Mouse (Mus musculus) neural tube, embryonic 13.5 days (tissue): ENCODE data around the gene 0610009B22Rik. TPM values are rescaled to one million over a fixed set of nuclear protein-coding genes. Genes with fewer than 3 reads are reported as not detected.
A peak's percentile ranks its signal among the peaks of the same experiment; 100 is the strongest.

ENCODE experiments used
- ATAC-seq: fragments of 200-750 bp; cut with Nextera tagmentation; 2 replicates; pipeline ENCODE4 v1.8.0; 2017; ENCODE audit warnings: low read depth, mild to moderate bottlenecking, moderate TSS enrichment, moderate library complexity
- H3K27ac ChIP-seq: fragments of 300-500 bp; sonication (generic); replicated peaks from 2 replicates; pipeline ENCODE4 v1.5.1; 2015; ENCODE audit warnings: moderate library complexity, mild to moderate bottlenecking, inconsistent platforms
- H3K27me3 ChIP-seq: fragments of 300-500 bp; sonication (generic); 2 replicates; pipeline ENCODE4 v1.6.1; 2015; ENCODE audit warnings: mild to moderate bottlenecking, inconsistent platforms
- H3K36me3 ChIP-seq: fragments of 300-500 bp; sonication (generic); 2 replicates; pipeline ENCODE4 v1.6.1; 2015; ENCODE audit warnings: mild to moderate bottlenecking, inconsistent platforms
- H3K4me1 ChIP-seq: fragments of 300-500 bp; sonication (generic); replicated peaks from 2 replicates; pipeline ENCODE4 v1.6.1; 2015; ENCODE audit warnings: inconsistent platforms
- H3K4me2 ChIP-seq: fragments of 300-500 bp; sonication (generic); 2 replicates; pipeline ENCODE4 v1.6.1; 2015; ENCODE audit warnings: inconsistent platforms, mild to moderate bottlenecking, moderate library complexity
- H3K4me3 ChIP-seq: fragments of 300-500 bp; sonication (generic); 2 replicates; pipeline ENCODE4 v1.5.1; 2015; ENCODE audit warnings: mild to moderate bottlenecking, inconsistent platforms
- H3K9ac ChIP-seq: fragments of 300-500 bp; sonication (generic); 2 replicates; pipeline ENCODE4 v1.6.1; 2015; ENCODE audit warnings: moderate library complexity, mild to moderate bottlenecking, inconsistent platforms
- H3K9me3 ChIP-seq: fragments of 300-500 bp; sonication (generic); 2 replicates; pipeline ENCODE4 v1.6.1; 2016; ENCODE audit warnings: inconsistent platforms
- WGBS: fragments of 180-500 bp; shearing (Covaris S2); methylation state at CpG from one replicate; pipeline ENCODE4 v1.1.7; 2015; 5-methylcytosine and 5-hydroxymethylcytosine counted together
- polyA plus RNA-seq: library from polyadenylated mRNA; unstranded; fragments of >200 nt; fragmentation: Nextera tagmentation; extraction: Ambion mirVana; gene quantifications from 2 replicates; pipeline ENCODE4 v1.2.1, GENCODE M21; 2015

Gene 0610009B22Rik
- polyA plus RNA-seq, 1 experiment from 2014 or later: 136 TPM

DNA sequence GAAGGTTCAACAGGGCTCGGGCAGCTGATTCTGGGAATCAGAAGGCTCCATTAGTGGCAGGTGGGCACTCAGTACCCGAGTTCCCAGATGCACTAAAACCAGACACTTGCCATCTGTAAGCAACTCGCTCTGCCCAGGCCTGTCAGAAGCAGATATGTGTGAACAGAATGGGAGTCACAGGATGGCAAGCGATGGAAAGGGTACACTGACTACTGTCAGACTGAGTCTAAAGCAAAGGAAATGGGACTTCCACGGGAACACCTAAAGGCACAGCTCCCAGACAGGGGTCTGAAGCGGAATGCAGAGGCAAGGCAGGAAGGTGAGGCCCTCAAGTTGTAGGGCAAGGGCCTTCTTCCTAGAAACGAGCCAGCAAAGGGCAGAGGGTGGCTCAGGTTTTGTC lies 42.4 kb downstream of the 0610009B22Rik start:
- Histone ChIP-seq H3K9ac (no peak overlapping the region), H3K4me3 (no peak overlapping the region), H3K27ac (peak overlapping the region; percentile 72; the same call in 1 of the 2 replicates), H3K4me1 (peaks cover 53% of the 10 kb centered on the region), H3K9me3 (no peaks in the 10 kb centered on the region), H3K4me2 (no peak overlapping the region), H3K36me3 (0 out of 2 replicates have a peak, but pooled peaks cover 8% of the 10 kb centered on the region), H3K27me3 (peaks cover 16% of the 10 kb centered on the region)
- WGBS: 84% methylated on average over 7 of the region's 7 CpGs
- ATAC-seq: no peak

DNA sequence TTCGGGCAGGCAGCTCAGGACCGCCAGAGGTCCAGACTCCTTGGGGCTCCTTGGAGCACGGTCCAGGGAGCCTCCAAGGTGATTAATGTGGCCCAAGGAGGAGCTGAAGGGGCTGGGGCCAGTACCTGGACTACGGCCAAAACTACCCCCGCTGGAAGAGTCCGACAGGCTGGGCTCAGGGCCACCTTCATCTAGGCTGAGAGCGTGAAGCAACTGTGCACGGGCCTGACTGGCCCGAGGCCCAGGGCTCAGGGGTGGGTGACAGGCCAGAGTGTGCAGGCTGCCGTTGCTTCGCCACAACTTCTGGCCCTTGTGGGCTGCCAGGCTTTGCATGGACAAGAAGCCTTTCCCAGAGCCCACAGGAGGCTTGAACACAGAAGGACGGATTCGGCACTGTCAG lies 43.4 kb downstream of the 0610009B22Rik start:
- Histone ChIP-seq H3K9ac (no peak overlapping the region), H3K9me3 (no peaks in the 10 kb centered on the region), H3K27me3 (peaks cover 15% of the 10 kb centered on the region), H3K36me3 (0 out of 2 replicates have a peak, but pooled peaks cover 8% of the 10 kb centered on the region), H3K4me2 (no peak overlapping the region), H3K4me3 (no peak overlapping the region), H3K4me1 (peaks cover 46% of the 10 kb centered on the region), H3K27ac (no peak overlapping the region)
- no peak for ATAC-seq
- 82% methylated on average over 13 of the region's 13 CpGs for WGBS

DNA sequence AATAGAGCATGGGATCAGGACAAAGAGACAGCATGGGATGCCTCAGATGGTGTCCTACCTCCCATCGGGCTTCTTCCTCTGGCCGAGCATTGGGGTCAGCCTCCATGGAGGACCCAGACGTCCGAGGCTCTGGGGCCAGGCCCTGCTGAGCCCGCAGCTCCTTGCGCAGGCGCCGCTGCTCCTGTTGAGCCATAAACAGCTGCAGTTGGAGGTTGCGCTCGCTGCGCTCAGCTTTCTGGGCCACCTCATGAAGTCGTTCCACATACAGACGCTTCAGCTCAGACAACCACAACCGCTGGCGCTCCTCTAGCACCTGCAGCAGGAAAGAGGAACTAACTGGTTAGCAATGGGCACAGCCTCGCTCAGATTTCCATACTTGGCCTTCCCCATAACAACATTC lies 44.5 kb downstream of the 0610009B22Rik start:
- Histone ChIP-seq H3K27me3 (peaks cover 4% of the 10 kb centered on the region), H3K9me3 (no peaks in the 10 kb centered on the region), H3K4me2 (no peak overlapping the region), H3K9ac (no peak overlapping the region), H3K27ac (no peak overlapping the region), H3K4me3 (no peak overlapping the region), H3K36me3 (0 out of 2 replicates have a peak, but pooled peaks cover 8% of the 10 kb centered on the region), H3K4me1 (peaks cover 35% of the 10 kb centered on the region)
- 75% methylated on average over 16 of the region's 16 CpGs for WGBS
- no peak for ATAC-seq

DNA sequence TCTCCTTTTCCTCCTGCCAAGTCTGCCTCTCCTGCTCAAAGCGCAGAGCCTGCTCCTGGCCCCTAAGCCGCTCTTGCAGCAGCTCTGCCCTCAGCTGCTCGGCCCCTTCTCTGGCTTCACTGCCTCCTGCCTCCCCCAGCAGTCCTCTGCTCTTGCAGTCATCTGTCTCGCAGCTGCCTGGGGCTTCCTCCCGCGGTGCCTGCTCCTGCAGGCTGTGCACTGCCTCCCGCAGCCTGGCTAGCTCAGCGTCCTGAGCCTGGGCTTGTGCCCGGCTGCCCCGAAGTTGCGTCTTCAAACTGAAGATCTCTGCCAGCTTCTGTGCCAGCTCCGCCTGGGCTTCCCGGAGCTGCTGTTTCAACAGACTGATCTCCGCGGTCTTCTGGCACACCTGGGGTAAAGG lies 44.9 kb downstream of the 0610009B22Rik start:
- H3K4me2 ChIP-seq: no peak overlapping the region
- no peak for ATAC-seq
- no peak overlapping the region for H3K4me3 ChIP-seq
- H3K9me3 ChIP-seq: no peaks in the 10 kb centered on the region
- WGBS: 66% methylated on average over 15 of the region's 15 CpGs
- H3K27me3 ChIP-seq: no peaks in the 10 kb centered on the region
- no peak overlapping the region for H3K27ac ChIP-seq
- H3K4me1 ChIP-seq: peaks cover 30% of the 10 kb centered on the region
- 0 out of 2 replicates have a peak, but pooled peaks cover 8% of the 10 kb centered on the region for H3K36me3 ChIP-seq
- no peak overlapping the region for H3K9ac ChIP-seq

DNA sequence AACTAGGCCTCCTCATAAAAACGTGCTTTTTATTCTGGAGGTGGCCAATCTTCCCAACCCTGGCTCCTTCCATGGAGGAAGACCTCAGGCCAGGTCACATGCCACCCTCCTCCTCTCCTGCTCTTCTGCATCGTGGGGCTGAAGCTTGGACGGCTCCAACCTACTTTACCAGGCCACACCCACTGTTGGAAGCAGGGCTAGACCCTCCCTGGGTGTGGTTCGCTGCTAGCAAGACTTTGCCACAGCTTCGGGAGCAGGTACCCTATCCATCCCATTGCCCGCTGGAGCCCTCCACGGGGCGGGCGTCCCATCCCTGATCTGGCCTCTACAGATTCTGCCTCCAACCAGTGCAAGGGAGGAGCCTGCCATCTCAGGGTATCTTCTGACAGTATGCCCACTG lies 45.5 kb downstream of the 0610009B22Rik start:
- no peaks in the 10 kb centered on the region for H3K9me3 ChIP-seq
- no peaks in the 10 kb centered on the region; the same call in 1 of the 2 replicates for H3K27me3 ChIP-seq
- 0 out of 2 replicates have a peak, but pooled peaks cover 8% of the 10 kb centered on the region for H3K36me3 ChIP-seq
- H3K4me2 ChIP-seq: no peak overlapping the region
- no peak overlapping the region for H3K27ac ChIP-seq
- no peak for ATAC-seq
- WGBS: 78% methylated on average over 9 of the region's 9 CpGs
- H3K4me1 ChIP-seq: peaks cover 25% of the 10 kb centered on the region
- no peak overlapping the region for H3K4me3 ChIP-seq
- H3K9ac ChIP-seq: no peak overlapping the region

DNA sequence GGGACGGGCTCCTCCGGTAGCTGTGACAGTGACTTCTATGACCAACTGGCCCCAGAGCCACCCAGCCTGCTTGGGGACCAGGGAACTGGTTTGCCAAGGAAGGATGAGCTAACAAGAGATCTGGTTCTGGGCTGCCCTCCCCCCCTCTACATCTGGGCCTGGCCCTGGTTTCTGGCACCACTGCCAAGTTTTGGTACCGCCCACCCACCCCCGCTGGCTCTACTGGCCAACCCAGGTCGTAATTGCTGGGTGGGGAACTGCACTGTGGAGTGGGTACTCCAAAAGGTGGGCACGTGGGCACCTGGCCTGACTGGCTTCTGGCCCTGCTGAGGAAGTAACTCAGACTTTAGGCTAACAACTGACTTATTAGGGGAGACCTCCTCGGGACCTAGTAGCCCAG lies 47.9 kb downstream of the 0610009B22Rik start:
- Histone ChIP-seq H3K27ac (no peak overlapping the region), H3K9me3 (no peaks in the 10 kb centered on the region), H3K4me1 (peaks cover 26% of the 10 kb centered on the region), H3K4me3 (no peak overlapping the region), H3K4me2 (no peak overlapping the region), H3K36me3 (0 out of 2 replicates have a peak, but pooled peaks cover 8% of the 10 kb centered on the region), H3K9ac (no peak overlapping the region), H3K27me3 (no peaks in the 10 kb centered on the region; the same call in 1 of the 2 replicates)
- WGBS: 83% methylated on average over 7 of the region's 7 CpGs
- no peak for ATAC-seq

DNA sequence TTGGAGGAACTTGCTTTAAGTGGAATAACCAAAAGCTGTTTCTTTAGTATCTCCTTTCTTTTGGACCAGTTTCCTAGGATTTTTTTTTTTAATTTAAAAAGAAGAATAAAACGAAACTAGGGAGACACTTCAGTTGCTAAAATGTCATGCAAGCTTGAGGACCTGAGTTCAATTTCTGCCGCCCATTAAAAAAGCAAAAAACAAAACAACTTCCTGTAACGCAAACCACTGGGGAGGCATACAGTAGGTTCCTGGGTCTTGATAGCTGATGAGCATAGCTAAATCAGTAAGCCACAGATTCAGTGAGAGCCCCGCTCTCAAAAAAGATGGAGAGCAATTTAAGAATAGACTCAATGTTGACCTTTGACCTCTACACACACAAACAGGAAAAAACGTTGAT lies 50.2 kb downstream of the 0610009B22Rik start:
- no peak overlapping the region for H3K27ac ChIP-seq
- H3K4me2 ChIP-seq: no peak overlapping the region
- no peaks in the 10 kb centered on the region for H3K36me3 ChIP-seq
- H3K9ac ChIP-seq: no peak overlapping the region
- 71% methylated on average over 5 of the region's 5 CpGs for WGBS
- H3K27me3 ChIP-seq: no peaks in the 10 kb centered on the region; the same call in 1 of the 2 replicates
- H3K9me3 ChIP-seq: no peaks in the 10 kb centered on the region
- H3K4me3 ChIP-seq: no peak overlapping the region
- H3K4me1 ChIP-seq: peaks cover 34% of the 10 kb centered on the region
- no peak for ATAC-seq

DNA sequence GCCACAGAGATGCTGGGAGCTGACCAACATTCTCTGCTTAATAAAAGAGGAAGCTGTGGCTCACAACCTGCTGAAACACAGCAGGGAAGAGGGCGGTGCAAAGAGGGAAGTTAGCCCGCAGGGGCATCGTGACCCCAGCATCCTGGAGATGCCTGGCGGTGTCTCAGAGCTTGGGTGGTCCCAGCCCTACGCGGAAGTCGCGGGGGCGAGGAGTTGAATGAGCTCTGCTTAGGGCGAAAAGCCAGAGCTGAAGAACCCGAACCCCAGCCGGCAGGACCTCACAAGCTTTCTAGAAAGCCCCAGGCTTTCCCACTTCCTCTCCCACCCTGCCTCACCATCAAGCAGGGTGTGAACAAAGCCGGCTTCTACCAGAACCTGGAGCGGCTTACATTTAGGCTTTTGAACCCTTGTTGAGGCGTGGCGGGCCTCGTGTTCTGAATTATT lies 50.7 kb downstream of the 0610009B22Rik start:
- no peaks in the 10 kb centered on the region for H3K9me3 ChIP-seq
- peaks cover 36% of the 10 kb centered on the region for H3K4me1 ChIP-seq
- H3K4me3 ChIP-seq: no peak overlapping the region
- no peak overlapping the region for H3K27ac ChIP-seq
- ATAC-seq: no peak
- H3K36me3 ChIP-seq: no peaks in the 10 kb centered on the region
- WGBS: 4% methylated on average over 17 of the region's 17 CpGs
- H3K27me3 ChIP-seq: no peaks in the 10 kb centered on the region; the same call in 1 of the 2 replicates
- H3K4me2 ChIP-seq: peak overlapping the region; percentile 36
- H3K9ac ChIP-seq: no peak overlapping the region

DNA sequence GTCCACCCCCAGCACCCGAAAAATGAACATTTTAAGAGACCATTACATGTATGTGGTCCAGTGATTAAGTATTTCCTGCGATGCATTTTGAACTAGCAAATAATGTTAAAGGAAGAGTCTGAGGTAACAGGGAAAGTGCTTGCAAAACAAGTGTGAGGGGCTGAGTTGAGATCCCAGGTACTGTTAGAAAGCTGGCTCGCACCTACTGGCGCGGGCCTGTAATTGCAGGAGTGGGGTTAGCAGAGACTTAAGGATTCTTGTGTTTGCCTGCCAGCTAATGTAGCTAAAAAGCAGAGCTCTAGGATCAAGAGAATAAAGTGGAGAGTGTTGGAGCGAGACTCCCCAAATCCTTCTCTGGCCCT lies 52.4 kb downstream of the 0610009B22Rik start:
- Histone ChIP-seq H3K36me3 (no peaks in the 10 kb centered on the region), H3K27me3 (no peaks in the 10 kb centered on the region; the same call in 1 of the 2 replicates), H3K9ac (peak overlapping the region; percentile 71), H3K27ac (peak overlapping the region; percentile 87), H3K4me2 (peak overlapping the region; percentile 75), H3K9me3 (no peaks in the 10 kb centered on the region), H3K4me3 (peak overlapping the region; percentile 58), H3K4me1 (peaks cover 47% of the 10 kb centered on the region)
- ATAC-seq: peak; percentile 55
- 6% methylated on average over 6 of the region's 6 CpGs for WGBS

DNA sequence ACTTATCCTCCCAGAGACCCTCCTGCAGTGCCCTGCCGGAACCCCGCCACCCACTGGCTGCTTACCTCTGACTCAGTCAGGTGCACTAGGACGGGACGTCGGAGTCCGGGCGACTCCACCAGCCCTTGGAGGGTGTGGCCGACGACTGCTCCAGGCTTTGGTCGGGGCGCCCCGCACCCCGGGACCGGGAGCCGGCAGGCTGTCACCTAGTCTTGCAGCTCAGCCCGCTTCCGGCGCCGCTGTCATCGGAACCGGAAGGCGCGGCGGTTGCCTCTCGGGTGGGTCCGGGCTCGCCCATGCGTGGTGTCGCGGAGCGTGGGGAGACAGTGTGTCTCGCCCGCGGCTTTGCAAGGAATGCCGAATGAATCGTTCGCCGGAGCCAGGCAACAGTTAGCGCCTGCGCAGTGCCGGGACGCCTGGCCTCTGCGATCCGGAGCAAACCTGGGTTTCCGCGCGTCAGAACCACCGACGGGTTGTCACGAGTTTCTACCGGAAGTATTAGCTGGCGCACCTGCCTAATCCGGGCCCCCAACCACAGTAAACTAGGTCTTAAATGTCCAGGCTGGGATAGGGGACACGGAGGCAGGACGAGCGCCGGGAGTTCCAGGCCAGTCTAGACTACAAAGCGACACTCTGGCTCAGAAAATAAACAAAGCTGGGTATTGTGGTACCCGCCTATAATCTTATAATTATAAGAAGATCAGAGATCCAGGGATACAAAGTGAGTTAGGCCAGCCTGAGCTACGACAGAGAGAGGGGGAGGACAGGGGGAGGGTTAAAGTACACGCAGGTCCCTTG lies 53.0 kb downstream of the 0610009B22Rik start, which contains the start of gene Rmnd5b:
Rmnd5b (minus strand) TSS at position 372 of the 798 bp plus-strand sequence.
- under 1% methylated on average over 61 of the region's 61 CpGs for WGBS
- H3K4me2 ChIP-seq: peak within 1 kb of the TSS; percentile 75
- no peaks in the 10 kb centered on the region; the same call in 1 of the 2 replicates for H3K27me3 ChIP-seq
- peak within 1 kb of the TSS; percentile 87 for H3K27ac ChIP-seq
- H3K9me3 ChIP-seq: no peaks in the 10 kb centered on the region
- H3K36me3 ChIP-seq: no peaks in the 10 kb centered on the region
- peak within 1 kb of the TSS; percentile 71 for H3K9ac ChIP-seq
- peak within 1 kb of the TSS; percentile 58 for H3K4me3 ChIP-seq
- H3K4me1 ChIP-seq: peaks cover 47% of the 10 kb centered on the region
- peak; percentile 92 for ATAC-seq
